Mouse (Mus musculus) liver, embryonic 14.5 days (tissue): ENCODE results near the gene Atxn7l1. TPM values are rescaled to one million over a fixed set of nuclear protein-coding genes. Genes with fewer than 3 reads are reported as not detected.

Source experiments
- ATAC-seq: fragments of 200-750 bp; cut with Nextera tagmentation; 2 replicates; pipeline ENCODE4 v1.8.0; 2017; ENCODE audit warnings: moderate number of reproducible peaks, mild to moderate bottlenecking, moderate library complexity; ENCODE audit not compliant: insufficient read depth
- DNase-seq, 3 experiments: peaks; one replicate each; pipeline ENCODE4 v3.0.0-alpha.2; 2012 to 2013; ENCODE audit warnings: low read depth in 3 of 3, low spot score in 3 of 3
- H3K27ac ChIP-seq: fragments of 300-500 bp; sonication (generic); 2 replicates; pipeline ENCODE4 v1.5.1; 2014; ENCODE audit warnings: moderate library complexity, mild to moderate bottlenecking, control low read depth, inconsistent platforms
- H3K27me3 ChIP-seq: fragments of 300-500 bp; sonication (generic); 2 replicates; pipeline ENCODE4 v1.6.1; 2014; ENCODE audit warnings: mild to moderate bottlenecking, low read length, moderate library complexity; ENCODE audit not compliant: control insufficient read depth, insufficient read depth
- H3K36me3 ChIP-seq: fragments of 300-500 bp; sonication (generic); replicated peaks from 2 replicates; pipeline ENCODE4 v1.6.1; 2014; ENCODE audit warnings: low read depth; ENCODE audit not compliant: control insufficient read depth, insufficient read depth
- H3K4me1 ChIP-seq, 2 experiments: fragments of 200-500 bp in 1 of 2; fragments of 300-500 bp in 1 of 2; sonication (generic) in 1 of 2; replicated peaks; 2 replicates each; pipeline ENCODE4 v1.6.1; 2012 to 2014; ENCODE audit warnings: antibody characterized with exemption in 1 of 2, inconsistent platforms in 1 of 2, low read length in 1 of 2; ENCODE audit not compliant: control insufficient read depth in 2 of 2, insufficient read depth in 2 of 2
- H3K4me2 ChIP-seq: fragments of 300-500 bp; sonication (generic); 2 replicates; pipeline ENCODE4 v1.6.1; 2014; ENCODE audit warnings: low read depth, mild to moderate bottlenecking, control low read depth, moderate library complexity
- H3K4me3 ChIP-seq, 2 experiments: fragments of 200-500 bp in 1 of 2; fragments of 300-500 bp in 1 of 2; sonication (generic) in 1 of 2; 2 replicates each; pipeline ENCODE4 v1.5.1; 2012 to 2014; ENCODE audit warnings: low read depth in 2 of 2, low read length in 2 of 2, mild to moderate bottlenecking in 2 of 2, control low read depth in 1 of 2, inconsistent platforms in 1 of 2, moderate library complexity in 1 of 2; ENCODE audit not compliant: insufficient read depth in 1 of 2
- H3K9ac ChIP-seq: fragments of 300-500 bp; sonication (generic); replicated peaks from 2 replicates; pipeline ENCODE4 v1.6.1; 2014; ENCODE audit warnings: mild to moderate bottlenecking, control low read depth, moderate library complexity
- H3K9me3 ChIP-seq: fragments of 300-500 bp; sonication (generic); 2 replicates; pipeline ENCODE4 v1.6.1; 2016; ENCODE audit warnings: low read length, mixed read lengths; ENCODE audit not compliant: control insufficient read depth
- CTCF ChIP-seq: IDR thresholded peaks from 2 replicates; pipeline ENCODE4 v1.5.1; 2016; ENCODE audit warnings: antibody characterized with exemption, low read depth, control low read depth
- EP300 ChIP-seq: IDR thresholded peaks from 2 replicates; pipeline ENCODE4 v1.6.1; 2016; ENCODE audit warnings: antibody characterized with exemption, low read depth
- WGBS: fragments of 180-500 bp; shearing (Covaris S2); extraction: QIAGEN DNeasy Blood & Tissue Kit; methylation state at CpG from one replicate; pipeline ENCODE4 v1.1.7; 2014; ENCODE audit not compliant: insufficient replicate concordance; 5-methylcytosine and 5-hydroxymethylcytosine counted together
- polyA plus RNA-seq, 2 experiments: library from polyadenylated mRNA; depleted of rRNA in 1 of 2; stranded (reverse) in 1 of 2; unstranded in 1 of 2; fragments of >200 nt; fragmentation: Nextera tagmentation in 1 of 2; extraction: Ambion mirVana in 1 of 2; gene quantifications; 2 replicates each; pipeline versions ENCODE4 v1.2.1 to v1.2.3; 2012 to 2014

Atxn7l1 gene
- polyA plus RNA-seq, 2 experiments = 13.3 to 13.9 TPM

DNA sequence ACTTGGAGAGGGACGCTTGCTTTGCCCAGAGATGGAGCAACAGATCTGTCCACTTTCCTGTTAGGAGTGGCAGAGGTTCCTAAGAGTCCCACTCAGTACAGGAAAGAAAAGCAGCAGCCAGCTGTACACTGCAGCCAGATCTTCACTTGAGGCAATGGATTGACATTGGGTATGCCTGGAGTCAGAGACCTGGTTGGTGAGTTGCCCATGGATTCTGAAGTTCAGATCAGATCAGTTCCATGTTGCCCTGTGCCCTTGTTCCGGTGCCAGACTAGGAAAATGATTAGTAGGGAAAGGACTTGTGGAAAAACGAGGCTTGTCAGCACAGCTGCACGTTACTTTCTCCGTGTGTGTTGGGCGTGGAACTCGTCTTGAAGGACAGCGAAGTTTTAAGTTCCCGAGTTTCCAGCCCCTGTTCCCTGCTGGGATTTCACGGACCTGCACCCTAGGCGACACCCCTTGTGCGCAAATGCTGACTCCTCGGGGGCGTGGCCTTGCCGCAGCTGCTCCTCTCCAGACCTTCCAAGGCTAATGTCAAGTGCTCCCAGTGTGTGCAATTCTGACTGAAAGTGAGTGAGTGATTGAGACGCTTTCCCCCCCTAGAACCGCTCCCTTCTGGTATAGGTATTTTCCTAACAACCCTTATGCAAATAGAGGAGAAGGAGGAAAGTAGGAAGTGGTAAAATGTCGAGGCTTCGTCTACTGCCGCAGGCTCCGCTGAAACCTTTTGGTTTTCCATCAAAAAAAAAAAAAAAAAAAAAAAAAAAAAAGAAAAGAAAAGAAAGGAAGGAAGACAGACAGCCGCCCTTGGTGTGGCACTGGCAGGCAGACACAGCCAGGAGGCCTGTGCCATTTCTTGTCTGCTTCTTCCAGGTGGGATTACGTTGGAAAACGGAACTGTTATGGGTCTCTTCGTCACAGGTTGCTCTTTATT is 28.4 kb downstream of the Atxn7l1 start:
- peak overlapping the region in 1 of 2 experiments; percentile 20; a peak in 2 of 4 replicates for H3K4me3 ChIP-seq
- 10% methylated on average over 25 of the region's 25 CpGs for WGBS
- H3K9me3 ChIP-seq = no peaks in the 10 kb centered on the region
- peak; percentile 64 for ATAC-seq
- TF ChIP-seq CTCF (peak; percentile 36), EP300 (no peak)
- H3K27me3 ChIP-seq = no peaks in the 10 kb centered on the region
- no peaks in the 10 kb centered on the region for H3K36me3 ChIP-seq
- peak overlapping the region; percentile 50 for H3K4me2 ChIP-seq
- H3K4me1 ChIP-seq = peaks cover 0 to 11% of the 10 kb centered on the region in 2 experiments; a peak in 2 of 4 replicates
- H3K27ac ChIP-seq = no peak overlapping the region
- 0 out of 2 replicates have a peak overlapping the region, but pooled peaks have one; percentile 7 for H3K9ac ChIP-seq
- DNase-seq = peak in 2 of 3 experiments; percentile 12 to 16

DNA sequence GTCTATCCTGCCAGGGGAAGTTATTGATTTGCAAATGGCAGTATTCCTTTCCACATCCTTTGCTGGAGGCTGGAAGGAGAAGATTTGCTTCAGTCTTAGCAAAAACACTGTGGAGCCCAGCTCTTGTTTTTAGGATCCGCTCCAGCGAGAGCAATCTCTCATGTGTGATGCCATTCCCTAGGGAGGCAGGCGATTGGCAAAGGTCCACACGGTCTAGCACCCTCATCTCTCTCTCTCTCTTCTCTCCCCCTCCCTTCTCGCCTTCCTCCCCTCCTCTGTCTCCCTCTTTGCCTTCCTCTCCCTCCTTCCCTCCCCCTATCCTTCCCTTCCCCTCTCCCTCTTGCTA is 29.0 kb downstream of the Atxn7l1 start:
- Histone ChIP-seq H3K27me3 (no peaks in the 10 kb centered on the region), H3K36me3 (no peaks in the 10 kb centered on the region), H3K27ac (no peak overlapping the region), H3K4me2 (peak overlapping the region; percentile 50), H3K4me3 (no peak overlapping the region), H3K9ac (no peak overlapping the region), H3K9me3 (no peaks in the 10 kb centered on the region), H3K4me1 (peaks cover 0 to 11% of the 10 kb centered on the region in 2 experiments; a peak in 2 of 4 replicates)
- no peak for DNase-seq
- no peak for ATAC-seq
- TF ChIP-seq EP300 (no peak), CTCF (no peak)
- 50% methylated on average over 5 of the region's 5 CpGs for WGBS

DNA sequence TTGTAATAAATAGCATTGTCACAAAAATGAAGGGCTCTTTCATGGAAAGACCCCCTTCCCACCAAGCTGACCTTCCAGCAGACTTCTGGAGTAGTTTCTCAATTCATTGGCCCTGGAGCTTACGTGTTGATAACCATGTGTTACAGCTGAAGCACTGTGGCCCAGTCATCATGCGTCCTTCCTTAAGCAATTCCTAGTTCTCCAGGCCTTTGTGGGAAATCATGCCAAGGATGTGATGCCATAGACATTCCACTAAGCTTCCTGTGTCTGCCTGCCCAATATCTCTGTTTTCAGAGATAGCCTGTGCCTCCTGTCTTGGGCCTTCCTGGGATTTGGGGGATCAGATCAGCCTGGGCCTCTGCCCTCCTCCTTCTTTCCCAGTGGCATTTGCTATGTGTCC is 32.9 kb downstream of the Atxn7l1 start:
- 69% methylated on average over 2 of the region's 2 CpGs for WGBS
- H3K4me2 ChIP-seq = no peak overlapping the region
- H3K36me3 ChIP-seq = no peaks in the 10 kb centered on the region
- H3K4me3 ChIP-seq = no peak overlapping the region
- no peak for ATAC-seq
- H3K9ac ChIP-seq = no peak overlapping the region
- TF ChIP-seq EP300 (no peak), CTCF (no peak)
- no peaks in the 10 kb centered on the region for H3K9me3 ChIP-seq
- H3K27ac ChIP-seq = no peak overlapping the region
- H3K4me1 ChIP-seq = peaks cover 0 to 17% of the 10 kb centered on the region in 2 experiments; a peak in 2 of 4 replicates
- no peaks in the 10 kb centered on the region for H3K27me3 ChIP-seq
- DNase-seq = no peak

DNA sequence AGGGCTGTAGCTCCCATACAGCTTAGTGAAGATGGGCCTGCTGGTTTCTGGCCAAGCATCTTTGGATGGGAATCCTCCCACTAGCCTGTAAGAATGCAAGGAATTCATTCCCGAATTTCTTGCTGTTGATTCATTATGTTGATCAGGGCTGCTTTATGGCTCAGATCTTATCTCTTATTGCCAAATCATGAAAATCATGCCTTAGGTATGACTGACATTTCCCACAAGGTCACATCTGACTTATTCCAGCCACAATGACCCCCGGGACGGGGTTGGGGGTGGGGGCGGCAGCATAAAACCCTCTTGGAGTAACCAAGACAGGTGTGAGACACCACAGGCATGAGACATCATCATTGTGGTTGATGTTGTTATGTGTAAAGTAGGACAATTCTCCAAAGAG is 34.4 kb downstream of the Atxn7l1 start:
- DNase-seq (no peak), ATAC-seq (no peak)
- WGBS = 71% methylated on average over 4 of the region's 4 CpGs
- Histone ChIP-seq H3K4me2 (no peak overlapping the region), H3K4me3 (no peak overlapping the region), H3K27ac (no peak overlapping the region), H3K36me3 (no peaks in the 10 kb centered on the region), H3K27me3 (no peaks in the 10 kb centered on the region), H3K9me3 (no peaks in the 10 kb centered on the region), H3K9ac (no peak overlapping the region), H3K4me1 (peaks cover 0 to 7% of the 10 kb centered on the region in 2 experiments; a peak in 2 of 4 replicates)
- TF ChIP-seq CTCF (no peak), EP300 (no peak)

DNA sequence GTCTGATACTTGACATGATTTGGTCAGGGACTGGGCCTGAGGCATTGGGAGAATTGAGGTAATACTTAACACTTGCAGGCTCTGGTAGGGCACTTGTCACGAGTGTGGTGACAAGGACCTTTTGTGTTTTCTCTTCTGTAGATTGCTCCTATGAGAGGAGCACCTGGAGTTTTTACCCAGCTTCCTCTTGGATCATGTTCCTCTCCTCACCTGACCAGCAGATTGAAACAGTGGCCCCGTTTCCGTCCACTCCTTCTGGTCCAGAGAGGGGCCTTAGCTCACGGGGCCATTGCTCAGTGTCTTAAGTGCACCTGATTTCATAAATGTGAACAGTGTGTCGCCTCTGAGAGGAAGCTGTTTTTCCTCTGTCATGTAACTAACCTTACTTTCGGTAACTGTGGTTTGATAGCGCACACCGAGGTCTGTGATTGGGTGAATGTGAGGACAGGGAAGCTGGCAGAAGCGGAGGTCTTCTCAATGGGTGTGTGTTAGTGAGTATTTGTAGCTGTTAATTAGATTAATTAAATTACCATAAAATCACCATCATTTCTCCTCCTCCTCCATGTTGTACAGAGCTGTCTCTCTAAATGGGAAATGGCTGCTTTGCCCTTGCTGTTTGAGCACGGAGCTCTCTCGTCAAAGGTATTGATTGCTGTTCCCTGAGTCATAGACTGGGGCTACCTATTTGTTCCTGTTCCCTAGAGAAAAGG is 35.1 kb downstream of the Atxn7l1 start:
- H3K4me2 ChIP-seq = no peak overlapping the region
- H3K4me3 ChIP-seq = no peak overlapping the region
- ATAC-seq = no peak
- no peak overlapping the region for H3K9ac ChIP-seq
- WGBS = 56% methylated on average over 11 of the region's 11 CpGs
- H3K27me3 ChIP-seq = no peaks in the 10 kb centered on the region
- no peak for DNase-seq
- no peaks in the 10 kb centered on the region for H3K36me3 ChIP-seq
- TF ChIP-seq EP300 (no peak), CTCF (no peak)
- no peak overlapping the region for H3K27ac ChIP-seq
- peaks cover 0 to 7% of the 10 kb centered on the region in 2 experiments; a peak in 2 of 4 replicates for H3K4me1 ChIP-seq
- H3K9me3 ChIP-seq = no peaks in the 10 kb centered on the region
